Mouse (Mus musculus) heart, embryonic 16.5 days (tissue): ENCODE data around the gene Olfr630. TPM values are rescaled to one million over a fixed set of nuclear protein-coding genes. Genes with fewer than 3 reads are reported as not detected.
"Not testable (repeated sequence)": the region's sequence is repeated elsewhere in the genome, so short reads cannot be mapped to it uniquely, and the experiment has no call there.

Experiments used
- ATAC-seq: fragments of 200-750 bp; cut with Nextera tagmentation; replicated peaks from 2 replicates; pipeline ENCODE4 v1.8.0; 2017; ENCODE audit warnings: moderate number of reproducible peaks; ENCODE audit not compliant: insufficient read depth, low FRiP score; ENCODE audit errors: extremely low read depth
- H3K27ac ChIP-seq: fragments of 300-500 bp; sonication (generic); 2 replicates; pipeline ENCODE4 v1.5.1; 2014; ENCODE audit warnings: mild to moderate bottlenecking, low read length, control low read depth, moderate library complexity
- H3K27me3 ChIP-seq: fragments of 300-500 bp; sonication (generic); 2 replicates; pipeline ENCODE4 v1.6.1; 2014; ENCODE audit warnings: low read length, mixed read lengths; ENCODE audit not compliant: control insufficient read depth, insufficient read depth
- H3K36me3 ChIP-seq: fragments of 300-500 bp; sonication (generic); 2 replicates; pipeline ENCODE4 v1.6.1; 2014; ENCODE audit not compliant: control insufficient read depth, insufficient read depth
- H3K4me1 ChIP-seq: fragments of 300-500 bp; sonication (generic); 2 replicates; pipeline ENCODE4 v1.6.1; 2014; ENCODE audit warnings: low read length, mixed read lengths; ENCODE audit not compliant: control insufficient read depth, insufficient read depth
- H3K4me2 ChIP-seq: fragments of 300-500 bp; sonication (generic); 2 replicates; pipeline ENCODE4 v1.6.1; 2014; ENCODE audit warnings: low read depth, mild to moderate bottlenecking, control low read depth, low read length
- H3K4me3 ChIP-seq: fragments of 300-500 bp; sonication (generic); 2 replicates; pipeline ENCODE4 v1.5.1; 2014; ENCODE audit warnings: mild to moderate bottlenecking, control low read depth, low read length
- H3K9ac ChIP-seq: fragments of 300-500 bp; sonication (generic); 2 replicates; pipeline ENCODE4 v1.6.1; 2014; ENCODE audit warnings: low read length, control low read depth
- H3K9me3 ChIP-seq: fragments of 300-500 bp; sonication (generic); replicated peaks from 2 replicates; pipeline ENCODE4 v1.6.1; 2016; ENCODE audit warnings: low read length; ENCODE audit not compliant: control insufficient read depth
- WGBS: fragments of 180-500 bp; shearing (Covaris S2); extraction: QIAGEN DNeasy Blood & Tissue Kit; methylation state at CpG from one replicate; pipeline ENCODE4 v1.1.7; 2014; 5-methylcytosine and 5-hydroxymethylcytosine counted together
- polyA plus RNA-seq: library from polyadenylated mRNA; unstranded; fragments of >200 nt; fragmentation: Nextera tagmentation; extraction: Ambion mirVana; gene quantifications from 2 replicates; pipeline ENCODE4 v1.2.1, GENCODE M21; 2015

The Olfr630 gene
- polyA plus RNA-seq, 1 experiment from 2014 or later, result not detected

GRCm38 (mm10) chr7:103744843-103745242 lies 12.3 kb downstream of the Olfr630 start, which contains the start of gene Olfr629:
Gene Olfr629 (minus strand): TSS chr7:103744943.
- WGBS, result 73% methylated on average over 2 of the region's 2 CpGs
- H3K36me3 ChIP-seq, result no peaks in the 10 kb centered on the region
- no peaks in the 10 kb centered on the region for H3K4me1 ChIP-seq
- H3K9me3 ChIP-seq, result no peaks in the 10 kb centered on the region; the same call in 1 of the 2 replicates
- no peak within 1 kb of the TSS for H3K4me3 ChIP-seq
- H3K27me3 ChIP-seq, result no peaks in the 10 kb centered on the region
- H3K4me2 ChIP-seq, result no peak within 1 kb of the TSS
- no peak for ATAC-seq
- H3K27ac ChIP-seq, result no peak within 1 kb of the TSS
- no peak within 1 kb of the TSS for H3K9ac ChIP-seq

- ATAC-seq, result no peak
- Histone ChIP-seq H3K9ac (no peak within 1 kb of the TSS), H3K36me3 (no peaks in the 10 kb centered on the region), H3K4me3 (no peak within 1 kb of the TSS), H3K4me2 (no peak within 1 kb of the TSS), H3K27me3 (no peaks in the 10 kb centered on the region), H3K9me3 (no peaks in the 10 kb centered on the region), H3K27ac (no peak within 1 kb of the TSS), H3K4me1 (no peaks in the 10 kb centered on the region)
- 82% methylated on average over 1 of the region's 1 CpGs for WGBS
Measured at GRCm38 (mm10) chr7:103730074-103730473, 27.1 kb downstream of the Olfr630 start, which contains the start of gene Olfr628. Gene Olfr628 (plus strand): TSS chr7:103730374.

GRCm38 (mm10) chr7:103716398-103716797 lies 40.7 kb downstream of the Olfr630 start:
- H3K9me3 ChIP-seq, H3K36me3 ChIP-seq, H3K4me1 ChIP-seq, H3K9ac ChIP-seq, H3K27ac ChIP-seq, H3K4me2 ChIP-seq, H3K27me3 ChIP-seq, H3K4me3 ChIP-seq, ATAC-seq: not testable (repeated sequence)
- WGBS, result 92% methylated on average over 1 of the region's 1 CpGs

- Histone ChIP-seq H3K4me2 (no peak within 1 kb of the TSS), H3K9ac (no peak within 1 kb of the TSS), H3K4me1 (no peaks in the 10 kb centered on the region), H3K36me3 (no peaks in the 10 kb centered on the region), H3K9me3 (no peaks in the 10 kb centered on the region), H3K27me3 (no peaks in the 10 kb centered on the region), H3K4me3 (no peak within 1 kb of the TSS), H3K27ac (no peak within 1 kb of the TSS)
- ATAC-seq, result no peak
Measured at GRCm38 (mm10) chr7:103714371-103714770, 42.8 kb downstream of the Olfr630 start, which contains the start of gene Olfr243. Gene Olfr243 (plus strand): TSS chr7:103714671.

GRCm38 (mm10) chr7:103712024-103712423 lies 45.1 kb downstream of the Olfr630 start:
- H3K9me3 ChIP-seq, result no peaks in the 10 kb centered on the region
- no peaks in the 10 kb centered on the region for H3K4me1 ChIP-seq
- H3K9ac ChIP-seq, result no peak overlapping the region
- H3K4me2 ChIP-seq, result no peak overlapping the region
- no peaks in the 10 kb centered on the region for H3K36me3 ChIP-seq
- WGBS, result 27% methylated on average over 2 of the region's 2 CpGs
- H3K4me3 ChIP-seq, result no peak overlapping the region
- H3K27ac ChIP-seq, result no peak overlapping the region
- ATAC-seq, result no peak
- H3K27me3 ChIP-seq, result no peaks in the 10 kb centered on the region

Other genes starting within 250 kb of the Olfr630 start
- not detected in 2 replicates for gene Olfr610, start 245.2 kb downstream of the Olfr630 start, polyA plus RNA-seq
- gene Olfr611, start 236.5 kb downstream of the Olfr630 start, polyA plus RNA-seq, result not detected in 2 replicates
- gene Olfr612, start 214.6 kb downstream of the Olfr630 start, polyA plus RNA-seq, result not detected in 2 replicates
- not detected in 2 replicates for gene Olfr613, start 209.3 kb downstream of the Olfr630 start, polyA plus RNA-seq
- gene Olfr615, start 201.3 kb downstream of the Olfr630 start, polyA plus RNA-seq, result not detected in 2 replicates
- not detected in 2 replicates for gene Olfr616, start 188.2 kb downstream of the Olfr630 start, polyA plus RNA-seq
- gene Olfr617, start 184.3 kb downstream of the Olfr630 start, polyA plus RNA-seq, result not detected in 2 replicates
- not detected in 2 replicates for gene Olfr618, start 167.2 kb downstream of the Olfr630 start, polyA plus RNA-seq
- not detected in 2 replicates for gene Olfr619, start 156.8 kb downstream of the Olfr630 start, polyA plus RNA-seq
- gene Olfr620, start 144.8 kb downstream of the Olfr630 start, polyA plus RNA-seq, result not detected in 2 replicates
- not detected in 2 replicates for gene Olfr622, start 114.6 kb downstream of the Olfr630 start, polyA plus RNA-seq
- gene Olfr623, start 93.6 kb downstream of the Olfr630 start, polyA plus RNA-seq, result not detected in 2 replicates
- gene Olfr624, start 86.1 kb downstream of the Olfr630 start, polyA plus RNA-seq, result 0.03 and 0.04 TPM in 2 replicates
- not detected in 2 replicates for gene Olfr625-ps1, start 74.6 kb downstream of the Olfr630 start, polyA plus RNA-seq
- not detected in 2 replicates for gene Olfr243, start 42.7 kb downstream of the Olfr630 start, polyA plus RNA-seq
- not detected in 2 replicates for gene Olfr628, start 27.0 kb downstream of the Olfr630 start, polyA plus RNA-seq
- not detected in 2 replicates for gene Olfr629, start 12.4 kb downstream of the Olfr630 start, polyA plus RNA-seq
- not detected in 2 replicates for gene Olfr69, start 14.3 kb upstream of the Olfr630 start, polyA plus RNA-seq
- gene Olfr68, start 22.4 kb upstream of the Olfr630 start, polyA plus RNA-seq, result not detected in 2 replicates
- not detected in 2 replicates for gene Olfr67, start 34.5 kb upstream of the Olfr630 start, polyA plus RNA-seq
- 7,811 and 8,208 TPM in 2 replicates for gene Hbb-bt, start 56.7 kb upstream of the Olfr630 start, polyA plus RNA-seq
- gene Hbb-bs, start 70.8 kb upstream of the Olfr630 start, polyA plus RNA-seq, result 24,611 and 28,119 TPM in 2 replicates
- gene Hbb-bh2, start 83.2 kb upstream of the Olfr630 start, polyA plus RNA-seq, result not detected in 2 replicates
- 2.3 and 2.8 TPM in 2 replicates for gene Hbb-bh1, start 85.8 kb upstream of the Olfr630 start, polyA plus RNA-seq
- gene Hbb-y, start 95.9 kb upstream of the Olfr630 start, polyA plus RNA-seq, result 147 and 172 TPM in 2 replicates
- not detected in 2 replicates for gene Olfr66, start 128.9 kb upstream of the Olfr630 start, polyA plus RNA-seq
- gene Olfr64, start 137.2 kb upstream of the Olfr630 start, polyA plus RNA-seq, result not detected in 2 replicates
- not detected in 2 replicates for gene Olfr65, start 146.2 kb upstream of the Olfr630 start, polyA plus RNA-seq
- not detected in 2 replicates for gene Olfr631, start 171.5 kb upstream of the Olfr630 start, polyA plus RNA-seq
- not detected in 2 replicates for gene Olfr632, start 177.0 kb upstream of the Olfr630 start, polyA plus RNA-seq
- not detected in 2 replicates for gene Olfr633, start 187.1 kb upstream of the Olfr630 start, polyA plus RNA-seq
- not detected in 2 replicates for gene Olfr635, start 213.8 kb upstream of the Olfr630 start, polyA plus RNA-seq
- not detected in 2 replicates for gene Olfr638, start 241.4 kb upstream of the Olfr630 start, polyA plus RNA-seq